Mouse (Mus musculus) ES-E14 (cell line): Measurements from ENCODE around the gene Gm16485.

Experiments
- CHD2 ChIP-seq: IDR thresholded peaks from 2 replicates; pipeline ENCODE4 v1.6.1; 2014; ENCODE audit warnings: mild to moderate bottlenecking, low read depth, low read length, inconsistent platforms
- ZNF384 ChIP-seq: IDR thresholded peaks from 2 replicates; pipeline ENCODE4 v1.6.1; 2012; ENCODE audit warnings: low read depth, low read length, inconsistent platforms

- no peak for TF ChIP-seq CHD2
- TF ChIP-seq ZNF384, result no peak
Measured at GRCm38 (mm10) chr9:8964512-8965133, 7.0 kb upstream of the Gm16485 start.
